ENCODE assay signal across 8 mouse cellular contexts in genomic region chr15:12550376-12550775, GRCm38 (mm10).
DNase-seq lines count a peak whose midpoint lies in the region; ATAC-seq and TF ChIP-seq lines count a peak whose summit lies in the region.

No protein-coding gene starts in this region.

- peak overlapping the region; percentile 59; the same call in 1 of the 2 replicates for H3K4me3 ChIP-seq in layer of hippocampus, adult 2 months
- no peak overlapping the region for H3K4me3 ChIP-seq in forebrain, embryonic 14.5 days (ENCODE audit: low read depth, low read length)
- H3K4me3 ChIP-seq in kidney, adult 2 months (ENCODE audit: insufficient read depth, low read depth, low read length): no peak overlapping the region
- H3K4me3 ChIP-seq in neural tube, embryonic 13.5 days: no peak overlapping the region

- TF ChIP-seq POLR2A in kidney, adult 2 months (IDR thresholded peaks at IDR 0.05; ENCODE audit: low read depth, low read length): no peak

- H3K9me3 ChIP-seq in forebrain, embryonic 14.5 days (replicated peaks; ENCODE audit: control insufficient read depth, low read length): no peaks in the 10 kb centered on the region
- H3K9me3 ChIP-seq in neural tube, embryonic 13.5 days: no peaks in the 10 kb centered on the region

- ATAC-seq in forebrain, embryonic 14.5 days: no peak
- ATAC-seq in neural tube, embryonic 13.5 days (ENCODE audit: low read depth): no peak

- 17% methylated on average over 9 of the region's 9 CpGs for whole genome bisulfite sequencing in forebrain, embryonic 14.5 days
- WGBS in kidney, adult 2 months: 32% methylated on average over 9 of the region's 9 CpGs
- 28% methylated on average over 9 of the region's 9 CpGs for WGBS in neural tube, embryonic 13.5 days

- H3K4me2 ChIP-seq in forebrain, embryonic 14.5 days (ENCODE audit: low read length): no peak overlapping the region
- H3K4me2 ChIP-seq in neural tube, embryonic 13.5 days: 0 out of 2 replicates have a peak overlapping the region, but pooled peaks have one; percentile 97

- no peak overlapping the region for H3K27ac ChIP-seq in layer of hippocampus, adult 2 months
- no peak overlapping the region for H3K27ac ChIP-seq in forebrain, embryonic 14.5 days (ENCODE audit: low read depth, low read length)
- H3K27ac ChIP-seq in kidney, adult 2 months (ENCODE audit: insufficient read depth, low read depth, low read length): no peak overlapping the region
- no peak overlapping the region for H3K27ac ChIP-seq in neural tube, embryonic 13.5 days (replicated peaks)

- no peaks in the 10 kb centered on the region for H3K36me3 ChIP-seq in forebrain, embryonic 14.5 days (ENCODE audit: control insufficient read depth, insufficient read depth, low read length)
- H3K36me3 ChIP-seq in kidney, adult 2 months (ENCODE audit: control insufficient read depth, insufficient read depth, low read length): no peaks in the 10 kb centered on the region
- no peaks in the 10 kb centered on the region for H3K36me3 ChIP-seq in neural tube, embryonic 13.5 days

- peaks cover 8% of the 10 kb centered on the region; the same call in 1 of the 2 replicates for H3K4me1 ChIP-seq in forebrain, embryonic 14.5 days (ENCODE audit: control insufficient read depth, insufficient read depth, low read length)
- H3K4me1 ChIP-seq in kidney, adult 2 months (ENCODE audit: control insufficient read depth, insufficient read depth, low read length): no peaks in the 10 kb centered on the region
- peaks cover 20% of the 10 kb centered on the region for H3K4me1 ChIP-seq in neural tube, embryonic 13.5 days (replicated peaks)

- TF ChIP-seq CTCF in layer of hippocampus, adult 2 months (conservative IDR thresholded peaks at IDR 0.05): no peak
- no peak for TF ChIP-seq CTCF in kidney, adult 2 months (conservative IDR thresholded peaks at IDR 0.05; ENCODE audit: insufficient read depth, insufficient read length, low read depth, low read length)

- no peak overlapping the region for H3K9ac ChIP-seq in forebrain, embryonic 14.5 days (ENCODE audit: low read length)
- no peak overlapping the region for H3K9ac ChIP-seq in neural tube, embryonic 13.5 days

- DNase-seq in layer of hippocampus, adult 2 months (ENCODE audit: low spot score in 2 of 2): no peak
- no peak for DNase-seq in layer of hippocampus, adult 18-20 months (ENCODE audit: low spot score in 2 of 2)
- DNase-seq in forebrain, embryonic 14.5 days (ENCODE audit: low spot score): peak; percentile 1
- DNase-seq in kidney, adult 2 months: peak; percentile 42
- DNase-seq in right cerebral cortex, adult 2 months (ENCODE audit: low spot score in 2 of 2): no peak
- no peak for DNase-seq in thymus, postnatal 36 days
- no peak for DNase-seq in layer of hippocampus, adult 11-12 months (ENCODE audit: low spot score)

- H3K27me3 ChIP-seq in forebrain, embryonic 14.5 days (replicated peaks; ENCODE audit: control insufficient read depth, insufficient read depth, low read length): no peaks in the 10 kb centered on the region
- H3K27me3 ChIP-seq in kidney, adult 2 months (replicated peaks; ENCODE audit: control insufficient read depth, insufficient read depth, low read length): no peaks in the 10 kb centered on the region
- peaks cover 15% of the 10 kb centered on the region for H3K27me3 ChIP-seq in neural tube, embryonic 13.5 days

Comparison
In these comparisons a context has a peak if more than half of its experiments do, and no peak if none do; other contexts are left out.
1. DNase-seq: peak in forebrain, embryonic 14.5 days (single experiment) and kidney, adult 2 months (single experiment); none in layer of hippocampus, adult 2 months (0 of 2), layer of hippocampus, adult 18-20 months (0 of 2), right cerebral cortex, adult 2 months (0 of 2), thymus, postnatal 36 days (0 of 2) and layer of hippocampus, adult 11-12 months (single experiment).